Mouse (Mus musculus) limb, embryonic 14.5 days (tissue): Measurements from ENCODE around the gene Rgs6. TPM values are rescaled to one million over a fixed set of nuclear protein-coding genes. Genes with fewer than 3 reads are reported as not detected.

Experiments used
- ATAC-seq: fragments of 200-750 bp; cut with Nextera tagmentation; 2 replicates; pipeline ENCODE4 v1.8.0; 2017; ENCODE audit warnings: low read depth, moderate number of reproducible peaks, moderate TSS enrichment; ENCODE audit not compliant: low FRiP score
- DNase-seq: peaks from one replicate; pipeline ENCODE4 v3.0.0-alpha.2; 2015; ENCODE audit warnings: low spot score
- H3K27ac ChIP-seq: fragments of 300-500 bp; sonication (generic); replicated peaks from 2 replicates; pipeline ENCODE4 v1.5.1; 2014; ENCODE audit warnings: low read depth, mild to moderate bottlenecking, low read length, moderate library complexity, mixed read lengths
- H3K27me3 ChIP-seq: fragments of 300-500 bp; sonication (generic); 2 replicates; pipeline ENCODE4 v1.6.1; 2014; ENCODE audit warnings: low read length, mixed read lengths; ENCODE audit not compliant: control insufficient read depth, insufficient read depth
- H3K36me3 ChIP-seq: fragments of 300-500 bp; sonication (generic); 2 replicates; pipeline ENCODE4 v1.6.1; 2014; ENCODE audit warnings: mild to moderate bottlenecking, low read length, moderate library complexity, mixed read lengths; ENCODE audit not compliant: control insufficient read depth, insufficient read depth
- H3K4me1 ChIP-seq: fragments of 300-500 bp; sonication (generic); 2 replicates; pipeline ENCODE4 v1.6.1; 2014; ENCODE audit warnings: antibody characterized with exemption, low read length, mixed read lengths; ENCODE audit not compliant: control insufficient read depth, insufficient read depth
- H3K4me2 ChIP-seq: fragments of 300-500 bp; sonication (generic); replicated peaks from 2 replicates; pipeline ENCODE4 v1.6.1; 2014; ENCODE audit warnings: low read depth, mild to moderate bottlenecking, low read length, moderate library complexity; ENCODE audit not compliant: severe bottlenecking
- H3K4me3 ChIP-seq: fragments of 300-500 bp; sonication (generic); replicated peaks from 2 replicates; pipeline ENCODE4 v1.5.1; 2014; ENCODE audit warnings: low read length
- H3K9ac ChIP-seq: fragments of 300-500 bp; sonication (generic); 2 replicates; pipeline ENCODE4 v1.6.1; 2014; ENCODE audit warnings: mild to moderate bottlenecking, low read depth, low read length, moderate library complexity; ENCODE audit not compliant: severe bottlenecking
- H3K9me3 ChIP-seq: fragments of 300-500 bp; sonication (generic); 2 replicates; pipeline ENCODE4 v1.6.1; 2016; ENCODE audit warnings: low read length; ENCODE audit not compliant: control insufficient read depth
- POLR2A ChIP-seq: fragments of 200-500 bp; IDR thresholded peaks from 2 replicates; pipeline ENCODE4 v1.8.0; 2012; ENCODE audit warnings: inconsistent platforms, mild to moderate bottlenecking, moderate library complexity, borderline replicate concordance; ENCODE audit not compliant: insufficient read depth, insufficient read length; ENCODE audit errors: extremely low read depth
- whole genome bisulfite sequencing: fragments of 180-500 bp; shearing (Covaris S2); extraction: QIAGEN DNeasy Blood & Tissue Kit; methylation state at CpG from one replicate; pipeline ENCODE4 v1.1.7; 2014; 5-methylcytosine and 5-hydroxymethylcytosine counted together
- polyA plus RNA-seq, 2 experiments: library from polyadenylated mRNA; depleted of rRNA in 1 of 2; stranded (reverse) in 1 of 2; unstranded in 1 of 2; fragments of >200 nt; fragmentation: Nextera tagmentation in 1 of 2; extraction: Ambion mirVana in 1 of 2; gene quantifications; 2 replicates each; pipeline versions ENCODE4 v1.2.1 to v1.2.3; 2012 to 2014

The Rgs6 gene
- polyA plus RNA-seq, 2 experiments: 1.2 to 1.5 TPM

DNA sequence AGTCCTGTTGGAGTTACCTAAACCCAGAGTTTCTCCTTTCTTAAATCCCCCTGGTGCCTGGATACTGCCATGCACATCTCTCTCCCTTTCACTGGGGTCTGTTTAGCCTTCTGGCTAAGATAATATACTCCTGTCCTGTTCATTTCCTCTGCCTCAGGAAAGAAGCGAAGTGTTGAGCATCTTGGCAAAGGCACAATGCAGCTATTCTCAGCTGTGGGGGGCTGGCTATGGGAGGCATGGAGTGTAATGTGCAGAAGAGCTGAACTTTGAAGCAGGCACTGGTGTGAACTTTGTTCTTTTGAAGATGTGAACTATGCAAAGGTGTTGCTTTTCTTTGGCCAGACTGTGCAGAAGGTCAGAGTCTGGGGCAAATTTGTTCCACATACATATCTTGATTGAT lies 169.3 kb downstream of the Rgs6 start:
- TF ChIP-seq POLR2A: no peak
- DNase-seq (no peak), ATAC-seq (no peak)
- 60% methylated on average over 1 of the region's 1 CpGs for WGBS
- no peak overlapping the region for H3K9ac ChIP-seq
- no peak overlapping the region for H3K4me2 ChIP-seq
- no peaks in the 10 kb centered on the region for H3K27me3 ChIP-seq
- no peak overlapping the region for H3K27ac ChIP-seq
- no peaks in the 10 kb centered on the region for H3K4me1 ChIP-seq
- H3K36me3 ChIP-seq: no peaks in the 10 kb centered on the region
- no peak overlapping the region for H3K4me3 ChIP-seq
- no peaks in the 10 kb centered on the region for H3K9me3 ChIP-seq

- Histone ChIP-seq H3K36me3 (no peaks in the 10 kb centered on the region), H3K9me3 (no peaks in the 10 kb centered on the region), H3K27me3 (no peaks in the 10 kb centered on the region), H3K4me1 (no peaks in the 10 kb centered on the region), H3K9ac (no peak overlapping the region), H3K27ac (no peak overlapping the region), H3K4me2 (no peak overlapping the region), H3K4me3 (no peak overlapping the region)
- 89% methylated on average over 2 of the region's 2 CpGs for WGBS
- ATAC-seq (no peak), DNase-seq (no peak)
- TF ChIP-seq POLR2A: no peak
Observed at GRCm38 (mm10) chr12:82762046-82762445, 174.0 kb downstream of the Rgs6 start.

DNA sequence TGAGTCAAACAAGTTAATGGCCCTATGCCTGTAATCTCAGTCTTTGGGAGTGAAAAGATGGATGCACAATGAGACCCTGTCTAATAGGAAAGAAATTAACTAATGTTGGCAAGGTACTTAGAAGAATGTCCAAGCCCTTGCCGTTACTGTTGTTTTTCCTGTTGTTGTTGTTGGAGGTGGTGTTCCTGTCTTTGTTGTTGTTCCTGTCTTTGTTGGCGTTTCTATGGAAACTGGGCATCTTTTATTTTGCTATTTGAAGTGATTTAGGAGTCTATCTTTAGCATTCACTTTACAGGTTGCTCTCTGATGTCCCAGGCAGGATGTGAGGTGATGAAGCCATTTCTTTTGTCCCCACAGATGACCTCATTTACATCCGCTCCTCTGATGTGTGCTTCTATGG lies 180.6 kb downstream of the Rgs6 start:
- no peak for DNase-seq
- Histone ChIP-seq H3K36me3 (no peaks in the 10 kb centered on the region), H3K4me3 (no peak overlapping the region), H3K9ac (no peak overlapping the region), H3K4me2 (no peak overlapping the region), H3K9me3 (no peaks in the 10 kb centered on the region), H3K27ac (no peak overlapping the region), H3K4me1 (no peaks in the 10 kb centered on the region), H3K27me3 (no peaks in the 10 kb centered on the region)
- no peak for ATAC-seq
- no peak for TF ChIP-seq POLR2A
- WGBS: 78% methylated on average over 3 of the region's 3 CpGs

DNA sequence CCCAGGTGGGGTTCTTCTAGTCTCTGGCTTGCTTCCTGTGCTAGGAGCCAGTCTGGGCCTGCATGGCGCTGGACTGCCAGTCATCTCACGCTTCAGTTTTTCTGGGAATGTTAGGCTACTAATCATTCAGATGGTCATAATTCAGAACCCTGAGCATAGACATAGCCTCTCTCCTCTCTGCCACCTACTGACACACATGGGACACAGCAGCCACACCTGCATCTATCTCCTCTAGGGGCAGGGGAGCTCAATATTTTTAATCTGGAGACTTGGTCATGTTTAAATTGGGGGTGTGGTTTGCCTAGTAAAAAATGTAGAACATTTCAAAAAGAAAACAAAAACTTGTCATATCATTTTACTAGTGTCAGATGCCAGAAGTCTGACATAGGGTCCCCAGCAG lies 184.1 kb downstream of the Rgs6 start:
- DNase-seq (no peak), ATAC-seq (no peak)
- H3K4me3 ChIP-seq: no peak overlapping the region
- no peaks in the 10 kb centered on the region for H3K36me3 ChIP-seq
- WGBS: 86% methylated on average over 2 of the region's 2 CpGs
- TF ChIP-seq POLR2A: no peak
- no peaks in the 10 kb centered on the region for H3K4me1 ChIP-seq
- H3K27ac ChIP-seq: no peak overlapping the region
- H3K27me3 ChIP-seq: no peaks in the 10 kb centered on the region
- no peak overlapping the region for H3K4me2 ChIP-seq
- H3K9me3 ChIP-seq: no peaks in the 10 kb centered on the region
- H3K9ac ChIP-seq: no peak overlapping the region

DNA sequence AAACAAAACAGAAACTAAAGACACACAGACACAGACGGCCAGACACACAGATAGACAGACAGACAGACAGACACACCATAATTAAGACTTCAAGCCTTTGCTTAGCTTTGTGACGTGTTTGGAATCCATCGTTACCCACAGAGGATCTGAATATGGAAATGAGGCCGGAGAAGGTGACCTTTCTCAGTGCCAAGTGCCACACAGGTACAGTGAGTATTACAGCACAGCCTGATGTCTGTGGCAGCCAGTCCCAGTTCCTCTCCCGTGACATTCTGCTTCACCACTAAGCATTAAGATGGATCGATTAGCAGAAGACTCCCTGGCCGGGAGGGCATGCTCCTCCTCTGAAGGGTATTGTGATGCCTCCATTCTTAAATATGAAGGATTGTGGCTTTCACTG lies 186.5 kb downstream of the Rgs6 start:
- H3K4me1 ChIP-seq: no peaks in the 10 kb centered on the region
- H3K4me2 ChIP-seq: no peak overlapping the region
- H3K9ac ChIP-seq: no peak overlapping the region
- WGBS: 86% methylated on average over 7 of the region's 7 CpGs
- no peaks in the 10 kb centered on the region for H3K27me3 ChIP-seq
- no peaks in the 10 kb centered on the region for H3K9me3 ChIP-seq
- DNase-seq (no peak), ATAC-seq (no peak)
- no peak overlapping the region for H3K27ac ChIP-seq
- TF ChIP-seq POLR2A: no peak
- no peaks in the 10 kb centered on the region for H3K36me3 ChIP-seq
- no peak overlapping the region for H3K4me3 ChIP-seq

DNA sequence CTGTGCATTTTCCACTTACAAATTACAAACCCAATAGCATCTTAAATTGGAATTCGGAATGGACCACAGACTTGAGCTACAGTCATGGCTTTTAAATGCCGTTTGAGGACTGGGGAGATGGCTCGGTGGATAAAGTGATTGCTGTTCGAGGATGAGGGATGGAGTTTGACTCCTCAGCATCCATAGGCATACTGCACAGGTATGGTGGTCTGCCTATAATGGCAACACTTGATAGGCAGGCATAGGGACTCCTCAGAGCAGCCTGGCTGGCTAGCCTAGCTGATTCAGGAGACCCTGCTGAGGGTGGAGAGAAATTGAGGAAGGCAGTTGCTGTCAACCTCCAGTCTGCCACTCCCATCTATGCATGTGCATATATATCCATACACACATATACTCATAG lies 188.6 kb downstream of the Rgs6 start:
- no peaks in the 10 kb centered on the region for H3K4me1 ChIP-seq
- H3K4me3 ChIP-seq: no peak overlapping the region
- no peak for DNase-seq
- no peak overlapping the region for H3K4me2 ChIP-seq
- no peaks in the 10 kb centered on the region for H3K36me3 ChIP-seq
- TF ChIP-seq POLR2A: no peak
- H3K9ac ChIP-seq: no peak overlapping the region
- H3K9me3 ChIP-seq: no peaks in the 10 kb centered on the region
- H3K27ac ChIP-seq: no peak overlapping the region
- ATAC-seq: no peak
- WGBS: 80% methylated on average over 4 of the region's 4 CpGs
- H3K27me3 ChIP-seq: no peaks in the 10 kb centered on the region
